Mouse (Mus musculus): ENCODE data around the gene Gtf3c2. TPM values are rescaled to one million over a fixed set of nuclear protein-coding genes. Genes with fewer than 3 reads are reported as not detected.

Gtf3c2 gene
- total RNA-seq, 1 experiment, result 73.8 TPM

GRCm38 (mm10) chr5:31137658-31138057, 42.3 kb downstream of the Gtf3c2 start:
- H3K9ac ChIP-seq (ENCODE audit: insufficient read depth, low read depth, low read length, poor library complexity, severe bottlenecking), result no peak overlapping the region
- no peak for DNase-seq (ENCODE audit: low read depth, low spot score)
- H3K9me3 ChIP-seq (ENCODE audit: control insufficient read depth, insufficient read depth, low read depth, low read length), result no peaks in the 10 kb centered on the region
- in situ Hi-C loops (cut with MboI; ENCODE audit: low sequenced_read_pairs in 2 of 2, unreplicated experiment in 2 of 2), result no loop called here
- H3K27ac ChIP-seq (ENCODE audit: insufficient read depth, low read depth, low read length, poor library complexity, severe bottlenecking), result no peak overlapping the region
- TF ChIP-seq HCFC1 (IDR thresholded peaks at IDR 0.05; ENCODE audit: borderline replicate concordance, insufficient read depth, low read length) (no peak), CHD2 (IDR thresholded peaks at IDR 0.05; ENCODE audit: low read depth, low read length) (no peak), MAFK (IDR thresholded peaks at IDR 0.05; ENCODE audit: insufficient read depth, low read depth, low read length) (no peak), ZNF384 (IDR thresholded peaks at IDR 0.05; ENCODE audit: low read depth, low read length) (no peak), ZC3H11A (IDR thresholded peaks at IDR 0.05; ENCODE audit: borderline replicate concordance, low read depth, low read length) (no peak)
- peaks cover 0 to 8% of the 10 kb centered on the region in 2 experiments; a peak in 1 of 4 replicates for H3K4me1 ChIP-seq (ENCODE audit: control insufficient read depth in 2 of 2, insufficient read depth in 2 of 2, low read length in 2 of 2, poor library complexity in 1 of 2)
- 0 out of 2 replicates have a peak, but pooled peaks cover 3% of the 10 kb centered on the region for H3K36me3 ChIP-seq (ENCODE audit: control insufficient read depth, insufficient read depth, low read length, poor library complexity, severe bottlenecking)
- H3K4me3 ChIP-seq (ENCODE audit: insufficient read depth in 1 of 2, low read depth in 1 of 2, low read length in 2 of 2, poor library complexity in 1 of 2, severe bottlenecking in 1 of 2), result peak overlapping the region; percentile 62 to 64

- no peak for TF ChIP-seq CHD2 (IDR thresholded peaks at IDR 0.05; ENCODE audit: low read depth, low read length)
- no peak for TF ChIP-seq HCFC1 (IDR thresholded peaks at IDR 0.05; ENCODE audit: borderline replicate concordance, insufficient read depth, low read length)
- no peak for TF ChIP-seq ZC3H11A (IDR thresholded peaks at IDR 0.05; ENCODE audit: borderline replicate concordance, low read depth, low read length)
- TF ChIP-seq ZNF384 (IDR thresholded peaks at IDR 0.05; ENCODE audit: low read depth, low read length), result no peak
- TF ChIP-seq MAFK (IDR thresholded peaks at IDR 0.05; ENCODE audit: insufficient read depth, low read depth, low read length), result no peak
- H3K9me3 ChIP-seq (ENCODE audit: control insufficient read depth, insufficient read depth, low read depth, low read length), result no peaks in the 10 kb centered on the region
- H3K4me1 ChIP-seq (ENCODE audit: control insufficient read depth in 2 of 2, insufficient read depth in 2 of 2, low read length in 2 of 2, poor library complexity in 1 of 2), result peaks cover 0 to 8% of the 10 kb centered on the region in 2 experiments; a peak in 1 of 4 replicates
- H3K36me3 ChIP-seq (ENCODE audit: control insufficient read depth, insufficient read depth, low read length, poor library complexity, severe bottlenecking), result 0 out of 2 replicates have a peak, but pooled peaks cover 3% of the 10 kb centered on the region
- no peak overlapping the region for H3K27ac ChIP-seq (ENCODE audit: insufficient read depth, low read depth, low read length, poor library complexity, severe bottlenecking)
- in situ Hi-C loops (cut with MboI; ENCODE audit: low sequenced_read_pairs in 2 of 2, unreplicated experiment in 2 of 2), result no loop called here
- H3K9ac ChIP-seq (ENCODE audit: insufficient read depth, low read depth, low read length, poor library complexity, severe bottlenecking), result no peak overlapping the region
- peak overlapping the region; percentile 62 to 64; a peak in 3 of 4 replicates for H3K4me3 ChIP-seq (ENCODE audit: insufficient read depth in 1 of 2, low read depth in 1 of 2, low read length in 2 of 2, poor library complexity in 1 of 2, severe bottlenecking in 1 of 2)
- DNase-seq (ENCODE audit: low read depth, low spot score), result no peak
Observed at GRCm38 (mm10) chr5:31136730-31137424, 43.1 kb downstream of the Gtf3c2 start.

GRCm38 (mm10) chr5:31126050-31126449, 53.9 kb downstream of the Gtf3c2 start:
- Histone ChIP-seq H3K27ac (ENCODE audit: insufficient read depth, low read depth, low read length, poor library complexity, severe bottlenecking) (no peak overlapping the region), H3K4me1 (ENCODE audit: control insufficient read depth in 2 of 2, insufficient read depth in 2 of 2, low read length in 2 of 2, poor library complexity in 1 of 2) (peaks cover 0 to 2% of the 10 kb centered on the region in 2 experiments; a peak in 1 of 4 replicates), H3K9ac (ENCODE audit: insufficient read depth, low read depth, low read length, poor library complexity, severe bottlenecking) (no peak overlapping the region), H3K4me3 (ENCODE audit: insufficient read depth in 1 of 2, low read depth in 1 of 2, low read length in 2 of 2, poor library complexity in 1 of 2, severe bottlenecking in 1 of 2) (no peak overlapping the region), H3K36me3 (ENCODE audit: control insufficient read depth, insufficient read depth, low read length, poor library complexity, severe bottlenecking) (no peaks in the 10 kb centered on the region), H3K9me3 (ENCODE audit: control insufficient read depth, insufficient read depth, low read depth, low read length) (no peaks in the 10 kb centered on the region)
- in situ Hi-C loops (cut with MboI; ENCODE audit: low sequenced_read_pairs in 2 of 2, unreplicated experiment in 2 of 2), result no loop called here
- no peak for TF ChIP-seq CHD2 (IDR thresholded peaks at IDR 0.05; ENCODE audit: low read depth, low read length)
- TF ChIP-seq ZNF384 (IDR thresholded peaks at IDR 0.05; ENCODE audit: low read depth, low read length), result peak; percentile 95
- no peak for TF ChIP-seq ZC3H11A (IDR thresholded peaks at IDR 0.05; ENCODE audit: borderline replicate concordance, low read depth, low read length)
- TF ChIP-seq MAFK (IDR thresholded peaks at IDR 0.05; ENCODE audit: insufficient read depth, low read depth, low read length), result no peak
- TF ChIP-seq HCFC1 (IDR thresholded peaks at IDR 0.05; ENCODE audit: borderline replicate concordance, insufficient read depth, low read length), result no peak
- DNase-seq (ENCODE audit: low read depth, low spot score), result no peak

- Histone ChIP-seq H3K9ac (ENCODE audit: insufficient read depth, low read depth, low read length, poor library complexity, severe bottlenecking) (no peak overlapping the region), H3K4me1 (ENCODE audit: control insufficient read depth in 2 of 2, insufficient read depth in 2 of 2, low read length in 2 of 2, poor library complexity in 1 of 2) (peaks cover 0 to 3% of the 10 kb centered on the region in 2 experiments; a peak in 1 of 4 replicates), H3K9me3 (ENCODE audit: control insufficient read depth, insufficient read depth, low read depth, low read length) (no peaks in the 10 kb centered on the region), H3K4me3 (ENCODE audit: insufficient read depth in 1 of 2, low read depth in 1 of 2, low read length in 2 of 2, poor library complexity in 1 of 2, severe bottlenecking in 1 of 2) (no peak overlapping the region), H3K36me3 (ENCODE audit: control insufficient read depth, insufficient read depth, low read length, poor library complexity, severe bottlenecking) (no peaks in the 10 kb centered on the region), H3K27ac (ENCODE audit: insufficient read depth, low read depth, low read length, poor library complexity, severe bottlenecking) (no peak overlapping the region)
- DNase-seq (ENCODE audit: low read depth, low spot score), result no peak
- TF ChIP-seq HCFC1 (IDR thresholded peaks at IDR 0.05; ENCODE audit: borderline replicate concordance, insufficient read depth, low read length) (no peak), MAFK (IDR thresholded peaks at IDR 0.05; ENCODE audit: insufficient read depth, low read depth, low read length) (no peak), ZNF384 (IDR thresholded peaks at IDR 0.05; ENCODE audit: low read depth, low read length) (no peak), ZC3H11A (IDR thresholded peaks at IDR 0.05; ENCODE audit: borderline replicate concordance, low read depth, low read length) (no peak), CHD2 (IDR thresholded peaks at IDR 0.05; ENCODE audit: low read depth, low read length) (no peak)
- in situ Hi-C loops (cut with MboI; ENCODE audit: low sequenced_read_pairs in 2 of 2, unreplicated experiment in 2 of 2), result no loop called here
Observed at GRCm38 (mm10) chr5:31123481-31123880, 56.5 kb downstream of the Gtf3c2 start.

All from ES-E14 (cell line).